Mouse (Mus musculus) forebrain, embryonic 13.5 days (tissue): ENCODE measurements at regions not wholly inside any gene's neighbourhood (a gene's known extent, or its start where the extent isn't known, plus 50 kb on each side); places are given as distances from the start of the nearest gene placed in this dataset.
A peak's percentile ranks its signal among the peaks of the same experiment; 100 is the strongest.

ENCODE experiments used
- ATAC-seq: fragments of 200-750 bp; cut with Nextera tagmentation; 2 replicates; pipeline ENCODE4 v1.8.0; 2017
- H3K27ac ChIP-seq: fragments of 300-500 bp; sonication (generic); 2 replicates; pipeline ENCODE4 v1.5.1; 2015; ENCODE audit warnings: inconsistent platforms, mild to moderate bottlenecking, moderate library complexity
- H3K27me3 ChIP-seq: fragments of 300-500 bp; sonication (generic); 2 replicates; pipeline ENCODE4 v1.6.1; 2015; ENCODE audit warnings: mild to moderate bottlenecking, inconsistent platforms
- H3K36me3 ChIP-seq: fragments of 300-500 bp; sonication (generic); 2 replicates; pipeline ENCODE4 v1.6.1; 2015; ENCODE audit warnings: mild to moderate bottlenecking, inconsistent platforms; ENCODE audit not compliant: poor library complexity, severe bottlenecking
- H3K4me1 ChIP-seq: fragments of 300-500 bp; sonication (generic); 2 replicates; pipeline ENCODE4 v1.6.1; 2015; ENCODE audit warnings: inconsistent platforms
- H3K4me2 ChIP-seq: fragments of 300-500 bp; sonication (generic); 2 replicates; pipeline ENCODE4 v1.6.1; 2015; ENCODE audit warnings: inconsistent platforms, mild to moderate bottlenecking, moderate library complexity
- H3K4me3 ChIP-seq: fragments of 300-500 bp; sonication (generic); 2 replicates; pipeline ENCODE4 v1.5.1; 2015; ENCODE audit warnings: mild to moderate bottlenecking, inconsistent platforms
- H3K9ac ChIP-seq: fragments of 300-500 bp; sonication (generic); 2 replicates; pipeline ENCODE4 v1.6.1; 2015; ENCODE audit warnings: mild to moderate bottlenecking, inconsistent platforms
- H3K9me3 ChIP-seq: fragments of 300-500 bp; sonication (generic); replicated peaks from 2 replicates; pipeline ENCODE4 v1.6.1; 2016; ENCODE audit warnings: inconsistent platforms
- WGBS: fragments of 180-500 bp; shearing (Covaris S2); methylation state at CpG from one replicate; pipeline ENCODE4 v1.1.7; 2015; 5-methylcytosine and 5-hydroxymethylcytosine counted together

- Histone ChIP-seq H3K9ac (no peak overlapping the region), H3K27ac (no peak overlapping the region), H3K4me2 (no peak overlapping the region), H3K9me3 (no peaks in the 10 kb centered on the region), H3K27me3 (no peaks in the 10 kb centered on the region), H3K4me1 (no peaks in the 10 kb centered on the region), H3K36me3 (no peaks in the 10 kb centered on the region), H3K4me3 (no peak overlapping the region)
- 87% methylated on average over 8 of the region's 8 CpGs for WGBS
- ATAC-seq: no peak
These were observed 189.7 kb upstream of the Zfp507 start for GRCm38 (mm10) chr7:35992511-35992910.

GRCm38 (mm10) chr7:35991141-35991540 lies 188.3 kb upstream of the Zfp507 start:
- no peak overlapping the region for H3K27ac ChIP-seq
- no peaks in the 10 kb centered on the region for H3K27me3 ChIP-seq
- H3K4me2 ChIP-seq: no peak overlapping the region
- H3K4me1 ChIP-seq: no peaks in the 10 kb centered on the region
- no peaks in the 10 kb centered on the region for H3K36me3 ChIP-seq
- H3K4me3 ChIP-seq: no peak overlapping the region
- H3K9ac ChIP-seq: no peak overlapping the region
- ATAC-seq: no peak
- WGBS: 95% methylated on average over 5 of the region's 5 CpGs
- no peaks in the 10 kb centered on the region for H3K9me3 ChIP-seq

GRCm38 (mm10) chr7:35989456-35989855 lies 186.7 kb upstream of the Zfp507 start:
- Histone ChIP-seq H3K4me2 (no peak overlapping the region), H3K4me3 (no peak overlapping the region), H3K9me3 (no peaks in the 10 kb centered on the region), H3K27ac (no peak overlapping the region), H3K4me1 (no peaks in the 10 kb centered on the region), H3K36me3 (no peaks in the 10 kb centered on the region), H3K9ac (no peak overlapping the region), H3K27me3 (no peaks in the 10 kb centered on the region)
- WGBS: 80% methylated on average over 8 of the region's 8 CpGs
- no peak for ATAC-seq

GRCm38 (mm10) chr7:35988449-35989109 lies 185.8 kb upstream of the Zfp507 start:
- no peak overlapping the region for H3K4me2 ChIP-seq
- no peaks in the 10 kb centered on the region for H3K36me3 ChIP-seq
- no peak for ATAC-seq
- H3K9ac ChIP-seq: no peak overlapping the region
- no peak overlapping the region for H3K27ac ChIP-seq
- no peak overlapping the region for H3K4me3 ChIP-seq
- H3K27me3 ChIP-seq: no peaks in the 10 kb centered on the region
- H3K9me3 ChIP-seq: no peaks in the 10 kb centered on the region
- H3K4me1 ChIP-seq: no peaks in the 10 kb centered on the region
- 72% methylated on average over 13 of the region's 13 CpGs for WGBS

GRCm38 (mm10) chr7:35977986-35978385 lies 175.2 kb upstream of the Zfp507 start:
- no peaks in the 10 kb centered on the region for H3K9me3 ChIP-seq
- 85% methylated on average over 9 of the region's 9 CpGs for WGBS
- H3K27ac ChIP-seq: no peak overlapping the region
- H3K9ac ChIP-seq: no peak overlapping the region
- ATAC-seq: no peak
- no peak overlapping the region for H3K4me3 ChIP-seq
- no peaks in the 10 kb centered on the region for H3K36me3 ChIP-seq
- H3K4me1 ChIP-seq: no peaks in the 10 kb centered on the region
- H3K4me2 ChIP-seq: no peak overlapping the region
- H3K27me3 ChIP-seq: no peaks in the 10 kb centered on the region

GRCm38 (mm10) chr7:35958731-35959130 lies 155.9 kb upstream of the Zfp507 start:
- no peaks in the 10 kb centered on the region for H3K36me3 ChIP-seq
- ATAC-seq: no peak
- no peaks in the 10 kb centered on the region; the same call in 1 of the 2 replicates for H3K9me3 ChIP-seq
- 19% methylated on average over 5 of the region's 5 CpGs for WGBS
- H3K4me2 ChIP-seq: no peak overlapping the region
- H3K27me3 ChIP-seq: 0 out of 2 replicates have a peak, but pooled peaks cover 2% of the 10 kb centered on the region
- H3K4me3 ChIP-seq: no peak overlapping the region
- no peak overlapping the region for H3K27ac ChIP-seq
- no peaks in the 10 kb centered on the region for H3K4me1 ChIP-seq
- H3K9ac ChIP-seq: no peak overlapping the region

- 0 out of 2 replicates have a peak, but pooled peaks cover 2% of the 10 kb centered on the region for H3K27me3 ChIP-seq
- ATAC-seq: no peak
- H3K27ac ChIP-seq: no peak overlapping the region
- no peaks in the 10 kb centered on the region for H3K4me1 ChIP-seq
- no peak overlapping the region for H3K4me2 ChIP-seq
- H3K9me3 ChIP-seq: no peaks in the 10 kb centered on the region; the same call in 1 of the 2 replicates
- no peaks in the 10 kb centered on the region for H3K36me3 ChIP-seq
- WGBS: 21% methylated on average over 2 of the region's 2 CpGs
- no peak overlapping the region for H3K9ac ChIP-seq
- no peak overlapping the region for H3K4me3 ChIP-seq
These were observed 155.2 kb upstream of the Zfp507 start for GRCm38 (mm10) chr7:35958052-35958451.

GRCm38 (mm10) chr7:35948794-35949193 lies 146.0 kb upstream of the Zfp507 start:
- Histone ChIP-seq H3K9ac (no peak overlapping the region), H3K9me3 (no peaks in the 10 kb centered on the region), H3K4me3 (peak overlapping the region; percentile 17; the same call in 1 of the 2 replicates), H3K36me3 (no peaks in the 10 kb centered on the region), H3K27ac (no peak overlapping the region), H3K4me1 (peaks cover 20% of the 10 kb centered on the region), H3K27me3 (peaks cover 29% of the 10 kb centered on the region), H3K4me2 (peak overlapping the region; percentile 54)
- ATAC-seq: peak; percentile 13; the same call in 1 of the 2 replicates
- under 1% methylated on average over 6 of the region's 6 CpGs for WGBS

- Histone ChIP-seq H3K27ac (no peak overlapping the region), H3K4me3 (peak overlapping the region; percentile 17; the same call in 1 of the 2 replicates), H3K4me1 (peaks cover 20% of the 10 kb centered on the region), H3K9ac (no peak overlapping the region), H3K9me3 (no peaks in the 10 kb centered on the region), H3K36me3 (no peaks in the 10 kb centered on the region), H3K27me3 (peaks cover 29% of the 10 kb centered on the region), H3K4me2 (peak overlapping the region; percentile 54)
- WGBS: 1% methylated on average over 13 of the region's 13 CpGs
- ATAC-seq: peak; percentile 83; the same call in 1 of the 2 replicates
These were observed 145.6 kb upstream of the Zfp507 start for GRCm38 (mm10) chr7:35948389-35948788.

- no peak for ATAC-seq
- H3K36me3 ChIP-seq: no peaks in the 10 kb centered on the region
These were observed 138.3 kb upstream of the Zfp507 start for GRCm38 (mm10) chr7:35941086-35941485.

GRCm38 (mm10) chr7:35938123-35938869 lies 135.5 kb upstream of the Zfp507 start:
- Histone ChIP-seq H3K4me3 (no peak overlapping the region), H3K36me3 (no peaks in the 10 kb centered on the region), H3K4me1 (peaks cover 14% of the 10 kb centered on the region), H3K27me3 (no peaks in the 10 kb centered on the region), H3K4me2 (peak overlapping the region; percentile 22; the same call in 1 of the 2 replicates), H3K9me3 (no peaks in the 10 kb centered on the region), H3K27ac (0 out of 2 replicates have a peak overlapping the region, but pooled peaks have one; percentile 3), H3K9ac (no peak overlapping the region)
- WGBS: 16% methylated on average over 13 of the region's 13 CpGs
- peak; percentile 55; the same call in 1 of the 2 replicates for ATAC-seq

More at GRCm38 (mm10) chr7:35941086-35941485, 138.3 kb upstream of the Zfp507 start:
- Histone ChIP-seq H3K4me3 (no peak overlapping the region), H3K27ac (no peak overlapping the region), H3K27me3 (peaks cover 4% of the 10 kb centered on the region; the same call in 1 of the 2 replicates), H3K4me2 (no peak overlapping the region), H3K9me3 (no peaks in the 10 kb centered on the region), H3K4me1 (peaks cover 14% of the 10 kb centered on the region), H3K9ac (no peak overlapping the region)
- WGBS: 85% methylated on average over 3 of the region's 3 CpGs

GRCm38 (mm10) chr7:35926749-35927148 lies 123.9 kb upstream of the Zfp507 start:
- no peaks in the 10 kb centered on the region for H3K36me3 ChIP-seq
- H3K9ac ChIP-seq: no peak overlapping the region
- H3K9me3 ChIP-seq: peaks cover 19% of the 10 kb centered on the region; the same call in 1 of the 2 replicates
- H3K27me3 ChIP-seq: peaks cover 16% of the 10 kb centered on the region; the same call in 1 of the 2 replicates
- H3K4me3 ChIP-seq: no peak overlapping the region
- 92% methylated on average over 4 of the region's 4 CpGs for WGBS
- no peak for ATAC-seq
- no peak overlapping the region for H3K4me2 ChIP-seq
- no peaks in the 10 kb centered on the region for H3K4me1 ChIP-seq
- no peak overlapping the region for H3K27ac ChIP-seq
